Mouse (Mus musculus) testis, postnatal 14 days (tissue): ENCODE results near the gene Hdhd3.
"Not testable (repeated sequence)": the region's sequence is repeated elsewhere in the genome, so short reads cannot be mapped to it uniquely, and the experiment has no call there.

Experiments used
- DNase-seq: peaks from one replicate; pipeline ENCODE4 v3.0.0; 2021; ENCODE audit warnings: low spot score

Hdhd3 gene

GRCm38 (mm10) chr4:62509946-62510345, 6.7 kb upstream of the Hdhd3 start:
- DNase-seq, result peak; percentile 81

- peak; percentile 76 for DNase-seq
Observed at GRCm38 (mm10) chr4:62508839-62509238, 5.6 kb upstream of the Hdhd3 start.

GRCm38 (mm10) chr4:62506798-62507197, 3.5 kb upstream of the Hdhd3 start:
- no peak for DNase-seq

DNA sequence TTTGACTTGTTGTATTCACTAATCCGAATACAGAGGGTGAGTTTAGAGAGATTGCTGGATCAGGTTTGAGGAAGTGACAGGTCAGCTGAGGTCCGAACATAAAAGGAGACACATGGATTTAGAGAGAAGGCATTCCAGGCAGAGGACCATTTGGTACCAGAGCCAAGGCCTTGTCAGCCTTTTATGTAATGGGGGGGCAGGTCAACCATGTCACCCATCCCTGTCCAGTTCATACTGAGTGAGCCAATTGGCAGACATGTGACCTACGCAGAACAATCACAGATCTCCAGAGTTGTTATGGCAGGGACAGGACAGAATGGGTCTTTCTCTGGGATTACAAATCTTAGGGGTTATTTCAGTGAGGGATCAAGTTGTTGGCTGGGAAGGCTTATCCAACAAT, 2.7 kb upstream of the Hdhd3 start:
- no peak for DNase-seq

DNA sequence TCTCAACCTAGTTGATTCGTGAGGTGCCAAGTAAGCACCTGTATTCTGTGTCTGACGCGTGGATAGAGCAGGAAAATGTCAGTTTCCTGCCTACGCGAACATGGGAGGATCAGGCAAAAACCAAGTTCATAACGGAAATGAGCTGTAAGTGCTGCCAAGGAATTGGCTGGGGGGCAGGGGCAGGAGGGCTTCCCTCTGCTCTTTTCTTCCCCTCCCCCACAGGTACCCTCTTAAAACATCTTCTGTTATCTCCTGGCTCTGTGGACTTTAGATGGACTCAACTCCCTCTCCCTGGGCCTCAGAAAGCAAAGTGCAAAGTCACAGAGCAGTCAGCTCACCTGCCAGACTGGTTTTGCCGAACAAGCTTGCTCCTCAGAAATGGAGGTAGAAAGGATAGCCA, 298 bp downstream of the Hdhd3 start:
- DNase-seq, result no peak

DNA sequence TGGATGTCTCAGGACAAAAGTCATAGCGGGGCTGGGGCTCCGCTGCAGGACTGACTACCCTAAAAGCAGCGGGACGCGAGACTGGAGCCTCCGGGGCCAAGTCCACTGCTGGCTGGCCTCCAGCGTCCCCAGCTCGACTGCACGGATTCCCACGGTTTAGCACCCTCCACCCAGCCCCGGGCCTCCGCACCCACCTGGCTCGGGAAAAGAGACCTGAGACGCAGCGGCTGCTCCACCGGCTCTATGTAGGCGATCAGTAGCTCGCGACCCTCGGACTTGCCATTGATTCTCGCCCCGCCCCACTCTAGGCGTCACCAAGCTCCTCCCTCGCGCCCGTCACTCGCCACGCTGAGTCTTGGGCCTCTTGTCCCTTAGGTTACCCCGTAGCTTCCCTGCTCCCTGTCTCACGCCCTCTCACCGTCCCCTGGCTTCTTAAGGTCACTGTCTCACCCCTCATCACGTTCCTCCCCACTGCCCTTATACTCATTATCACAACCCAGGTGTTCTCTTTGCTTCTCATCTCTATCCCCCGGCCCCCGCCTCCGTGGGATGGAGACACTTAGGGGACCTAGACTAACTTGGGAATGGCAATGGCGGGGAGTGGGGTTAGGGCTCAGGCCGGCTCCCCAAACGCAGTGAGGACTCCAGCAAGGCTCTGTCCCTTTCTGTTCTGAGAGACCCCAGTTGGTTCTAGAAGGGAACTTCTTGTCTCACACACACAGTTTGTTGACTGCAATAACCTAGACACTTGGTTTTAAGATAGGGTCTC, 1.1 kb downstream of the Hdhd3 start:
- peak; percentile 88 for DNase-seq

DNA sequence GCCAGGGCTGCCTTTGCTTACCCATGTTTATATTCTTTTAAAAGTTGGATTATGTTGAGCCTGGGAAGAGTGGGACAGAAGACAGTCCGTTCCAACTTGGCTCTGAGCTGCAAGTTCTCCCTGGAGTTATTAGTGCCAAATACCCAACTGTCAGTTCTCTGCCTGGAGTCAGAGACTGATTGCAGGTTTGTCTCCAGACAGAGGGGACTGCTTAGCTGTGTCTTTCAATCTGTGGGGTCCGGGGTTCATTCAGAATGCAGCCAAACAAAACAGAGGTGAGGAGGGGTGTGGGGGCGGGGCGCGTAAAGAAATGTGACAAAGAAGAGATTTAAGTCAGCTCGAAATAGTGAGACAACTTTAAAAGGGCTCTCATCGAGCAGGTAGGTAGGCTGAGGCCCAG, 1.7 kb downstream of the Hdhd3 start:
- DNase-seq, result no peak

- no peak for DNase-seq
Observed at GRCm38 (mm10) chr4:62500799-62501198, 2.5 kb downstream of the Hdhd3 start.

DNA sequence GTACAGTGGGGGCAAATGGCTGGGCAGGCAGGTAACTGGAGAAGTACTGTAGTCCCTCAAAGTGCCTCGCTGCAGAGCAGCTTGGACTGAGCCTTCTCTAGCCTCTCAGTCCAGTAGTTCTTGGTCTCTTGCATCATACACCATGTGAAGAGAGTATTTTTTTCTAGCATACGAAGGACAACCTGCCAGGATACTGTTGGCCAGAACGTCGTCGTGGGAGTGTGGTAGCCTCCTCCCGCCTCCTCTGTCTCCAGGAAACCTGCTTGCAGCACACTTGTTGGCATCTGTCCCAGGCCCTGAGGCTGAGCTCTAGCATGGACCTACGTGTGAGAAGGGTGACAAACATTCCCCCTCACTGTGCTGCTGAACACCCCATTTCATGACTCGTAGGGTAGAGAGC, 6.5 kb downstream of the Hdhd3 start:
- DNase-seq, result peak; percentile 71

DNA sequence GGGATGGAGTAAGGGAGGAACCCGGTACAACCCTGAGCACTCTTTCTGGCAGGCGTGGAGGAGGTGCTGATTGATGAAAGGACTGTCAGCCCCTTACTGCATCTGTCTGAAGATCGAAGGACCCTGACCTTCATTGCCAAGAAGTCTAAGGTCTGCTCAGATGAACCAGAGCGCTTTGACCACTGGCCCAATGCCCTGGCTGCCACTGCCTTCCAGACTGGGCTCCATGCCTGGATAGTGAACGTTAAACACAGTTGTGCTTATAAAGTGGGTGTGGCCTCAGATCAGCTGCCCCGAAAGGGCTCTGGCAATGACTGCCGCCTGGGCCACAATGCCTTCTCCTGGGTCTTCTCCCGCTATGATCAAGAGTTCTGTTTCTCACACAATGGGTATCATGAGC, 7.3 kb downstream of the Hdhd3 start:
- no peak for DNase-seq

GRCm38 (mm10) chr4:62494230-62494629, 9.0 kb downstream of the Hdhd3 start:
- no peak for DNase-seq

GRCm38 (mm10) chr4:62492682-62493081, 10.6 kb downstream of the Hdhd3 start:
- no peak for DNase-seq

DNA sequence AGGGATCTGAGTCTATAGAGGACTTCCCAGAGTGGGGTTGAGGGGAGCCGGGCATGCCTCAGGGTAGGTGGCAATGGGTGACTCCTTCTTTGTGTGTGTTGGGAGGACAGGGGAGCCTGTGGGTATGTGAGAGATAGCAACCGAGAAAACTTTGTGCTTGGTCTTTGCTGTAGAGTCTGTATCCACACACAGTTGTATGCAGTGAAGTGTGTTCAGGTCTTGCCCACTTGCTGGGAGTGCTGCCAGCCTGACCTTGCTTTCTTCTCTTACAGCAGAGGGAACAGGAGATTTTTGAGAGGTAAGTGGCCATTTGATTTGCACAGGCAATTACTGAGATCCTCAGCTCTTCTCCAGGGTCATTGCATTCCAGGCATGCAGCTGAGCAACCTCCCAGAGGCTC, 15.4 kb downstream of the Hdhd3 start:
- no peak for DNase-seq

DNA sequence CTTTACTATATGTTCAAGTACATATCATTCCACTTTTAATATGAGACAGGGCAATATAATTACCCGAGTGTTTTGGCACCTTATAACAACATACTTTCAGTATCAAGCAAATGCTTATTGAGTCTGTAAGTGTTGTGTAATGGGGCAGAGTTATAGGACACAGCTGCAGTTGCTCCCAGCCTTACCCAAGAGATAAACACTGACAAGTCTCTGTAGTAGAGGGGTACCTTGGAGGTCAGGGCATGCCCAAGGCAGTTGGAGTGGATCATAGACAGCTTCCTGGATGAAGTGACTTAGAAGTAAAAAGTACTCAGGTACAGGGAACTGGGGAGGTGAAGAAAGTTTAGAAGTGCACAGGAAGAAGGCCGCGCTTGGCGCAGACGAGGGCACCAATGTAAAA, 16.1 kb downstream of the Hdhd3 start:
- no peak for DNase-seq

- DNase-seq, result no peak
Observed at GRCm38 (mm10) chr4:62486162-62486696, 17.0 kb downstream of the Hdhd3 start.

DNA sequence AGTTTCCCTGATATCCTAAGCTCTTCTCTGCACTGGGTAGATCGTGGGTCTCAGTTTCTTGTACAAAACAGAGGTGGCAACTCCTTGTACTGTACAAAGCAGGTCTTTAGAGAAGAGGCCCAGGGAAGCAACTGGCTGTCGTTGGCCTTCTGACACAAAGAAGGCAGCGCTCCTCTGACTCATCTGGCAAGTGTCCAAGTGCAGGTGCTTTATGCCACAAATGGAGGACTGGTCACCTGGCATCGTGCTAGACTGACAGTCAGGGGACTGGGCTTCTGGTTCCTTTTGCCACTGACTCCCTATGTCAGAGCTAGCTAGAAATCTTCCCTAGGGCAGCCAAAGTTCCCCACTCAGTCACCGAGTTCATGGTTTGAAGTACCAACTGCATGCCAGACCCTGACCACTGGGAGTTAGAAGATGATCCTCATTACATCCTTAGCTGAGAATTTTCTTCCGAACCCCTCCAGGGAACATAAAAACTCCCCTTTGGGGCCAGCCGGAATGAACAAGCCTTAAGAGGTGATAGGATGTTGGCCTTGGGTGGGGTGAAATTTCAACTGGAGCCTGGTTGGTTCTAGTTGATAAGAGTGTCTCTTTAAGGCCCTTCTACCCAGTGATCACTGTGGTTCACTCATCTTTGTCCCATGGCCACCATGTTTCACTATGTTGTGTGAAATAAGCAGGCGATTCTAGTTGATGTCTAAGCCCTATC, 17.7 kb downstream of the Hdhd3 start:
- DNase-seq, result no peak

DNA sequence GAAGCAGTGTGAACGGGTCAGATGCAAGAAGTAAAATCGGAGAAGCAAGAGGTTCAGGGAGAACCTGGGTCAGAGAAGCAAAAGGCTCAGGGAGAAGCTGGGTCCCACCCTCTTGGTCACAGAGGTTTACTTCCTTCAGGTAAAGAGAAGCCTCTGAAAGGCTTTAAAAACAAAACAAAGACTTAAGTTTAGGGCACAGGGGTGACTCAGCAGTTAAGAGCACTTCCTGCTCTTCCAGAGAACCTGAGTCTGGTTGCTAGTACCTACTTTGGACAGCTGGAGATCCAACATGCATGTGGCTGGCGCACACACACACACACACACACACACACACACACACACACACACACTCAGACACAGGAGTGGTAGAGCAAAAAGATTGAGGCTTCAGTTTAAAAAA, 18.3 kb downstream of the Hdhd3 start:
- no peak for DNase-seq

- DNase-seq, result no peak
Observed at GRCm38 (mm10) chr4:62480709-62481605, 22.3 kb downstream of the Hdhd3 start.

DNA sequence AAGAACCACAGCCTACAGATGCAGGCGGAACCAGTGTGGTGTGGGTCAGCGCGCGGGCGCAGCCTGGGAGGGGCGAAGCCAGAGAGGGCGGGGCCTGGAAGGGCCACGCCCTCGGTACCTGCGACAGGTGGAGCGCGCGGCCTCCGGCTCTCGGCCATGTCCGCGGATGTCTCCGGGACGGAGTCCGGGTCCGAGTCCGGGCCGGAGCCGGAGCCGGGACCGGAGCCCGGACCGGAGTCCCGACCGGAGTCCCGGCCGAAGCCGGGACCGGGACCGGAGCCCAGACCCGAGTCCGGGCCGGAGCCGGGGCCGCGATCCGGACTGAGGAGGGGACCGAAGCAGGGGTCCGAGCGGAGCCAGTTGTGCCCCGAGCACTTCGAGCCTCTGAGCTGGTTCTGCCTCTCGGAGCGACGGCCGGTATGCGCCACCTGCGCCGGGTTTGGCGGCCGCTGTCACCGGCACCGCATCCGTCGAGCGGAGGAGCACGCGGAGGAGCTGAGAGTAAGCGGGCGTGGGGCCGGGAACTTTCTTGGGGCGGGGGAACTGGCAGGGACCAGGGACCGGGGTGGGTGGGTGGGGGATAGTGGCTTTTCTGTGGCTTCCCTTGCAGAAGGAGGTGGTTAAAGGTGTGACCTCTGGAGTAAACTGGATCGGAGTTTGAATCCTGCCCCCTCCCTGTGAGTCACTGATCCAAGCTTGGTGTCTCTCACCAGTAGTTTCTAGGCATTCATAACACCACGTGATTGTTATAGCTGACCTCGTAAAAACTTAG, 23.1 kb downstream of the Hdhd3 start, which contains the start of gene Bspry:
Bspry (plus strand) TSS at position 117 of the 772 bp plus-strand sequence.
- DNase-seq, result peak; percentile 68

DNA sequence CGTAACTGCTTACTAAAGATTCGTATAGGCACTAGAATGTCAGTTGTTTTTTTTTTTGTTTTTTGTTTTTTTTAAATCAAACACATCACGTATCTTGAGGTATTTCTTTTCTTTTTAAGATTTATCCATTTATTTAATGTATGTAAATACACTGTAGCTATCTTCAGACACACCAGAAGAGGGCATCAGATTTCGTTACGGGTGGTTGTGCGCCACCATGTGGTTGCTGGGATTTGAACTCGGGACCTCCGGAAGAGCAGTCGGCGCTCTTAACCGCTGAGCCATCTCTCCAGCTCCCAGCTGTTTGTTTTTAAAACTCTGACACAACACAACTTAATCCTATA, 23.7 kb downstream of the Hdhd3 start:
- DNase-seq, result not testable (repeated sequence)

- no peak for DNase-seq
Observed at GRCm38 (mm10) chr4:62477542-62478244, 25.6 kb downstream of the Hdhd3 start.
